Mouse (Mus musculus) intestine, postnatal 0 days (tissue): ENCODE measurements around the gene Myh4. TPM values are rescaled to one million over a fixed set of nuclear protein-coding genes. Genes with fewer than 3 reads are reported as not detected.

Experiments
- ATAC-seq: fragments of 200-750 bp; cut with Nextera tagmentation; 2 replicates; pipeline ENCODE4 v1.8.0; 2017; ENCODE audit warnings: mild to moderate bottlenecking, moderate TSS enrichment, moderate library complexity
- H3K27ac ChIP-seq: fragments of 300-500 bp; sonication (generic); 2 replicates; pipeline ENCODE4 v1.5.1; 2014; ENCODE audit warnings: mild to moderate bottlenecking, low read depth, low read length, moderate library complexity
- H3K27me3 ChIP-seq: fragments of 300-500 bp; sonication (generic); replicated peaks from 2 replicates; pipeline ENCODE4 v1.6.1; 2014; ENCODE audit warnings: low read length, mixed read lengths; ENCODE audit not compliant: control insufficient read depth, insufficient read depth
- H3K36me3 ChIP-seq: fragments of 300-500 bp; sonication (generic); 2 replicates; pipeline ENCODE4 v1.6.1; 2014; ENCODE audit warnings: mild to moderate bottlenecking, moderate library complexity; ENCODE audit not compliant: control insufficient read depth, insufficient read depth
- H3K4me1 ChIP-seq: fragments of 300-500 bp; sonication (generic); replicated peaks from 2 replicates; pipeline ENCODE4 v1.6.1; 2014; ENCODE audit warnings: antibody characterized with exemption, low read length, mixed read lengths; ENCODE audit not compliant: control insufficient read depth, insufficient read depth
- H3K4me2 ChIP-seq: fragments of 300-500 bp; sonication (generic); replicated peaks from 2 replicates; pipeline ENCODE4 v1.6.1; 2014; ENCODE audit warnings: low read depth, mild to moderate bottlenecking, moderate library complexity
- H3K4me3 ChIP-seq: fragments of 300-500 bp; sonication (generic); 2 replicates; pipeline ENCODE4 v1.5.1; 2014; ENCODE audit warnings: low read depth, low read length
- H3K9ac ChIP-seq: fragments of 300-500 bp; sonication (generic); 2 replicates; pipeline ENCODE4 v1.6.1; 2014; ENCODE audit warnings: mild to moderate bottlenecking, low read depth, low read length
- H3K9me3 ChIP-seq: fragments of 300-500 bp; sonication (generic); 2 replicates; pipeline ENCODE4 v1.6.1; 2016; ENCODE audit warnings: mixed run types; ENCODE audit not compliant: control insufficient read depth
- CTCF ChIP-seq: sonication (generic); IDR thresholded peaks from 2 replicates; pipeline ENCODE4 v1.5.1; 2016; ENCODE audit warnings: low read depth, mild to moderate bottlenecking, control low read depth, antibody characterized with exemption, moderate library complexity
- WGBS: fragments of 180-500 bp; shearing (Covaris S2); extraction: QIAGEN DNeasy Blood & Tissue Kit; methylation state at CpG from one replicate; pipeline ENCODE4 v1.1.7; 2014; 5-methylcytosine and 5-hydroxymethylcytosine counted together
- polyA plus RNA-seq: library from polyadenylated mRNA; unstranded; fragments of >200 nt; fragmentation: Nextera tagmentation; extraction: Ambion mirVana; gene quantifications from 2 replicates; pipeline ENCODE4 v1.2.1, GENCODE M21; 2015

Gene Myh4
- polyA plus RNA-seq, 1 experiment from 2014 or later: not detected

GRCm38 (mm10) chr11:67236799-67237198 is 1.0 kb upstream of the Myh4 start:
- no peak overlapping the region for H3K9ac ChIP-seq
- no peak for TF ChIP-seq CTCF
- no peaks in the 10 kb centered on the region for H3K4me1 ChIP-seq
- no peaks in the 10 kb centered on the region for H3K36me3 ChIP-seq
- H3K9me3 ChIP-seq: no peaks in the 10 kb centered on the region
- no peaks in the 10 kb centered on the region for H3K27me3 ChIP-seq
- WGBS: 86% methylated on average over 9 of the region's 9 CpGs
- no peak for ATAC-seq
- H3K27ac ChIP-seq: no peak overlapping the region
- no peak overlapping the region for H3K4me2 ChIP-seq
- H3K4me3 ChIP-seq: no peak overlapping the region

- Histone ChIP-seq H3K27ac (no peak overlapping the region), H3K9ac (no peak overlapping the region), H3K4me3 (no peak overlapping the region), H3K27me3 (no peaks in the 10 kb centered on the region), H3K9me3 (no peaks in the 10 kb centered on the region), H3K36me3 (no peaks in the 10 kb centered on the region), H3K4me1 (no peaks in the 10 kb centered on the region), H3K4me2 (no peak overlapping the region)
- 85% methylated on average over 6 of the region's 6 CpGs for WGBS
- no peak for TF ChIP-seq CTCF
- no peak for ATAC-seq
These were observed 3.2 kb downstream of the Myh4 start for GRCm38 (mm10) chr11:67241051-67241450.

GRCm38 (mm10) chr11:67253691-67254090 is 15.9 kb downstream of the Myh4 start:
- 89% methylated on average over 4 of the region's 4 CpGs for WGBS
- TF ChIP-seq CTCF: no peak
- H3K4me3 ChIP-seq: no peak overlapping the region
- H3K9ac ChIP-seq: no peak overlapping the region
- H3K4me2 ChIP-seq: no peak overlapping the region
- H3K4me1 ChIP-seq: no peaks in the 10 kb centered on the region
- no peaks in the 10 kb centered on the region for H3K27me3 ChIP-seq
- H3K27ac ChIP-seq: no peak overlapping the region
- no peak for ATAC-seq
- no peaks in the 10 kb centered on the region for H3K9me3 ChIP-seq
- H3K36me3 ChIP-seq: no peaks in the 10 kb centered on the region

GRCm38 (mm10) chr11:67257048-67257447 is 19.2 kb downstream of the Myh4 start:
- Histone ChIP-seq H3K36me3 (no peaks in the 10 kb centered on the region), H3K27ac (no peak overlapping the region), H3K4me3 (no peak overlapping the region), H3K9me3 (no peaks in the 10 kb centered on the region), H3K4me2 (no peak overlapping the region), H3K4me1 (no peaks in the 10 kb centered on the region), H3K27me3 (no peaks in the 10 kb centered on the region), H3K9ac (no peak overlapping the region)
- 83% methylated on average over 7 of the region's 7 CpGs for WGBS
- no peak for TF ChIP-seq CTCF
- no peak for ATAC-seq

- H3K27ac ChIP-seq: no peak overlapping the region
- no peaks in the 10 kb centered on the region for H3K27me3 ChIP-seq
- no peaks in the 10 kb centered on the region for H3K36me3 ChIP-seq
- no peak overlapping the region for H3K4me2 ChIP-seq
- H3K9ac ChIP-seq: no peak overlapping the region
- WGBS: 82% methylated on average over 6 of the region's 6 CpGs
- no peak for TF ChIP-seq CTCF
- H3K9me3 ChIP-seq: no peaks in the 10 kb centered on the region
- no peaks in the 10 kb centered on the region for H3K4me1 ChIP-seq
- no peak overlapping the region for H3K4me3 ChIP-seq
- ATAC-seq: no peak
These were observed 23.1 kb downstream of the Myh4 start for GRCm38 (mm10) chr11:67260956-67261355.

GRCm38 (mm10) chr11:67276601-67277174 is 38.9 kb downstream of the Myh4 start, which contains the start of gene Myh8:
Myh8 (plus strand) TSS chr11:67277124.
- no peak for TF ChIP-seq CTCF
- no peak for ATAC-seq
- whole genome bisulfite sequencing: 71% methylated on average over 10 of the region's 10 CpGs
- Histone ChIP-seq H3K9ac (no peak within 1 kb of the TSS), H3K4me2 (no peak within 1 kb of the TSS), H3K27me3 (no peaks in the 10 kb centered on the region), H3K4me1 (no peaks in the 10 kb centered on the region), H3K9me3 (no peaks in the 10 kb centered on the region), H3K36me3 (no peaks in the 10 kb centered on the region), H3K4me3 (no peak within 1 kb of the TSS), H3K27ac (no peak within 1 kb of the TSS)

- no peak overlapping the region for H3K9ac ChIP-seq
- no peak for ATAC-seq
- H3K4me2 ChIP-seq: no peak overlapping the region
- H3K36me3 ChIP-seq: no peaks in the 10 kb centered on the region
- no peak overlapping the region for H3K27ac ChIP-seq
- 0 out of 2 replicates have a peak, but pooled peaks cover 4% of the 10 kb centered on the region for H3K9me3 ChIP-seq
- 77% methylated on average over 1 of the region's 1 CpGs for WGBS
- H3K4me1 ChIP-seq: no peaks in the 10 kb centered on the region
- TF ChIP-seq CTCF: no peak
- H3K4me3 ChIP-seq: no peak overlapping the region
- H3K27me3 ChIP-seq: no peaks in the 10 kb centered on the region
These were observed 55.6 kb downstream of the Myh4 start for GRCm38 (mm10) chr11:67293440-67293839.

Other genes with a start within 250 kb of the Myh4 start
- 7.0 and 9.3 TPM in 2 replicates for gene Tmem220, start 212.9 kb upstream of the Myh4 start, polyA plus RNA-seq
- gene Adprm, start 185.4 kb upstream of the Myh4 start, polyA plus RNA-seq: 26.5 and 26.6 TPM in 2 replicates
- 13.4 and 14.0 TPM in 2 replicates for gene Sco1, start 185.4 kb upstream of the Myh4 start, polyA plus RNA-seq
- gene Myh3, start 159.7 kb upstream of the Myh4 start, polyA plus RNA-seq: 0.10 and 0.14 TPM in 2 replicates
- gene Myh2, start 67.0 kb upstream of the Myh4 start, polyA plus RNA-seq: 0.05 and 0.07 TPM in 2 replicates
- 0.03 TPM in 1 of 2 replicates, not detected in the other for gene Myh1, start 38.0 kb upstream of the Myh4 start, polyA plus RNA-seq
- gene Myh8, start 39.1 kb downstream of the Myh4 start, polyA plus RNA-seq: 0.04 and 0.07 TPM in 2 replicates
- not detected in 2 replicates for gene Myh13, start 83.6 kb downstream of the Myh4 start, polyA plus RNA-seq
- gene Gas7, start 217.4 kb downstream of the Myh4 start, polyA plus RNA-seq: 5.4 and 5.7 TPM in 2 replicates